Comparison of ENCODE assay signal across 8 mouse cellular contexts in the genomic region with DNA sequence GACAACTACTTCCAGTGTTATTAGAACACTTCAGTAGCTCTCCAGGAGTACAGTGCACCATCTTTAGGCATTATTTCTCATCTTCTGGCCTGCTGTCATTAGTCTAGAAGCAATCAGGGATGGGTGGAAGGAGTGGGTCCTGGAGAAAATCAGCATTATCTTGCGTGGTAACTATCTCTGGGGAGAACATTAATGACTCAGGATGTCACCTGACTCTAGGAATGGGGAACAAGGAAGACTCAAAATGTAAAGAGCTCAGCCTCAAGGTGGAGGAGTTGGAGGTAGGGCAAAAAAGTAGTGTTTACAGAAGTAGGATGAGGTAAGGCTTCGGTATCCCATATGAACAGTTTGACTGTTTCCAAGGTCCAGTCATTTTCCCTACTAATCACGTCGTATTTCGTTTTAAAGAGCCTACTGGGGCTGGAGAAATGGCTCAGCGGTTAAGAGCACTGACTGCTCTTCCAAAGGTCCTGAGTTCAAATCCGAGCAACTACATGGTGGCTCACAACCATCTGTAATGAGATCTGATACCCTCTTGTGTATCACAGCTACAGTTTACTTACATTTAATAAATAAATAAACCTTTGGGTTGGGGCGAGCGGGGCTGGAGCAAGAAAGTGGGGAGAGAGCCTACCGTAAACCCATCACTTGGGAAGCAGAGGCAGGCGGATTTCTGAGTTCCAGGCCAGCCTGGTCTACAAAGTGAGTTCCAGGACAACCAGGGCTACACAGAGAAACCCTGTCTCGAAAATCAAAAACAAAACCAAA. TPM values are rescaled to one million over a fixed set of nuclear protein-coding genes. Genes with fewer than 3 reads are reported as not detected.
DNase-seq lines count a peak whose midpoint lies in the region; ATAC-seq and TF ChIP-seq lines count a peak whose summit lies in the region.

No protein-coding gene starts in this region.

- TF ChIP-seq CTCF in lung, adult 2 months (IDR thresholded peaks at IDR 0.05; ENCODE audit: insufficient read depth, low read length): no peak

- peaks cover 5% of the 10 kb centered on the region for H3K4me1 ChIP-seq in lung, adult 2 months (ENCODE audit: control insufficient read depth, insufficient read depth, low read length)
- peaks cover 3 to 14% of the 10 kb centered on the region in 2 experiments; a peak in 3 of 4 replicates for H3K4me1 ChIP-seq in heart, embryonic 14.5 days (ENCODE audit: control insufficient read depth in 2 of 2, insufficient read depth in 2 of 2, low read length in 2 of 2)
- H3K4me1 ChIP-seq in limb, embryonic 11.5 days (ENCODE audit: control insufficient read depth, insufficient read depth, low read length): peaks cover 6% of the 10 kb centered on the region; the same call in 1 of the 2 replicates

- H3K9me3 ChIP-seq in heart, embryonic 14.5 days (ENCODE audit: control insufficient read depth, low read length): 0 out of 2 replicates have a peak, but pooled peaks cover 3% of the 10 kb centered on the region
- no peaks in the 10 kb centered on the region for H3K9me3 ChIP-seq in limb, embryonic 11.5 days (ENCODE audit: control insufficient read depth, low read length)

- TF ChIP-seq POLR2A in lung, adult 2 months (IDR thresholded peaks at IDR 0.05; ENCODE audit: borderline replicate concordance, extremely low read depth, low read depth, low read length): no peak

- peak overlapping the region; percentile 67 for H3K4me2 ChIP-seq in heart, embryonic 14.5 days (ENCODE audit: low read length)
- H3K4me2 ChIP-seq in limb, embryonic 11.5 days (ENCODE audit: low read depth, severe bottlenecking): peak overlapping the region; percentile 83

- DNase-seq in lung, adult 2 months: peak; percentile 12
- DNase-seq in lung, postnatal 10 days: no peak
- DNase-seq in cerebellum, adult 18-20 months: peak; percentile 14 to 36
- peak; percentile 34 for DNase-seq in limb, embryonic 11.5 days (ENCODE audit: low spot score)
- peak; percentile 33 for DNase-seq in neural tube, embryonic 10.5 days (ENCODE audit: extremely low spot score, low spot score)
- no peak for DNase-seq in layer of hippocampus, postnatal 25 days (ENCODE audit: extremely low spot score in 1 of 2, low spot score in 1 of 2)
- no peak for DNase-seq in natural killer cell, adult 2 months (ENCODE audit: low spot score in 2 of 2)

- H3K27ac ChIP-seq in heart, embryonic 14.5 days (replicated peaks in 1 of 2; ENCODE audit: control insufficient read depth in 1 of 2, insufficient read depth in 1 of 2, low read depth in 2 of 2, low read length in 2 of 2): peak overlapping the region; percentile 81 to 97
- peak overlapping the region; percentile 79 for H3K27ac ChIP-seq in limb, embryonic 11.5 days (replicated peaks; ENCODE audit: low read depth, low read length)

- peak overlapping the region; percentile 51 for H3K4me3 ChIP-seq in lung, adult 2 months (replicated peaks; ENCODE audit: extremely low read depth, low read depth, low read length)
- peak overlapping the region; percentile 36 to 43 for H3K4me3 ChIP-seq in heart, embryonic 14.5 days (ENCODE audit: control insufficient read depth in 1 of 2, insufficient read depth in 1 of 2, low read depth in 1 of 2, low read length in 2 of 2)
- peak overlapping the region; percentile 74 for H3K4me3 ChIP-seq in limb, embryonic 11.5 days (ENCODE audit: low read depth, low read length)

- peak overlapping the region; percentile 42; the same call in 1 of the 2 replicates for H3K9ac ChIP-seq in heart, embryonic 14.5 days (ENCODE audit: low read length)
- peak overlapping the region; percentile 52 for H3K9ac ChIP-seq in limb, embryonic 11.5 days (ENCODE audit: low read length)

- no peaks in the 10 kb centered on the region for H3K27me3 ChIP-seq in heart, embryonic 14.5 days (ENCODE audit: control insufficient read depth, insufficient read depth, low read length)
- no peaks in the 10 kb centered on the region for H3K27me3 ChIP-seq in limb, embryonic 11.5 days (ENCODE audit: control insufficient read depth, insufficient read depth, low read length)

- no peak for ATAC-seq in heart, embryonic 14.5 days (ENCODE audit: insufficient number of reproducible peaks, insufficient read depth, low FRiP score, low read depth)
- ATAC-seq in limb, embryonic 11.5 days (ENCODE audit: insufficient number of reproducible peaks, low FRiP score, low TSS enrichment, low read depth): 0 out of 2 replicates have a peak, but pooled peaks have one; percentile 1

- WGBS in lung, adult 2 months: 55% methylated on average over 12 of the region's 12 CpGs
- 65% methylated on average over 12 of the region's 12 CpGs for WGBS in heart, embryonic 14.5 days
- WGBS in limb, embryonic 11.5 days: 59% methylated on average over 12 of the region's 12 CpGs

- peaks cover 20% of the 10 kb centered on the region for H3K36me3 ChIP-seq in heart, embryonic 14.5 days (ENCODE audit: control insufficient read depth, insufficient read depth, low read length)
- H3K36me3 ChIP-seq in limb, embryonic 11.5 days (ENCODE audit: control insufficient read depth, insufficient read depth, low read length): peaks cover 2% of the 10 kb centered on the region; the same call in 1 of the 2 replicates

RNA-seq across cellular contexts. Expression of gene Fnbp4, which starts 0.7 kb away (rescaled TPM):
- polyA plus RNA-seq in lung, adult 2 months (2012; rRNA removed): 28.4 and 43.3 TPM in 2 replicates
- 53.1 and 56.3 TPM in 2 replicates for polyA plus RNA-seq in heart, embryonic 14.5 days (2014; fragmentation: Nextera tagmentation; extraction: Ambion mirVana)
- polyA plus RNA-seq in limb, embryonic 11.5 days (2014; fragmentation: Nextera tagmentation; extraction: Ambion mirVana): 102 and 117 TPM in 2 replicates
- total RNA-seq in layer of hippocampus, postnatal 25 days (2021): 10 to 100 TPM; 41.2 to 69.1 TPM

RNA-seq across cellular contexts. Expression of gene Agbl2, which starts 38.1 kb away (rescaled TPM):
- 3.5 and 5.0 TPM in 2 replicates for polyA plus RNA-seq in lung, adult 2 months (2012; rRNA removed)
- polyA plus RNA-seq in heart, embryonic 14.5 days (2014; fragmentation: Nextera tagmentation; extraction: Ambion mirVana): 2.3 and 2.4 TPM in 2 replicates
- polyA plus RNA-seq in limb, embryonic 11.5 days (2014; fragmentation: Nextera tagmentation; extraction: Ambion mirVana): 0.40 and 0.51 TPM in 2 replicates
- total RNA-seq in layer of hippocampus, postnatal 25 days (2021): under 1 TPM; 0.52 to 0.92 TPM

Comparison
In these comparisons a context has a peak if more than half of its experiments do, and no peak if none do; other contexts are left out.
1. DNase-seq: peak in lung, adult 2 months (single experiment), cerebellum, adult 18-20 months (2 of 2), limb, embryonic 11.5 days (single experiment) and neural tube, embryonic 10.5 days (single experiment); none in lung, postnatal 10 days (single experiment), layer of hippocampus, postnatal 25 days (0 of 2) and natural killer cell, adult 2 months (0 of 2).
2. Peak in every context shown above with its lines, with median percentiles within 50 percentile points of each other: H3K4me3 ChIP-seq.